Mouse (Mus musculus): Measurements from ENCODE around the gene Frmpd3. TPM values are rescaled to one million over a fixed set of nuclear protein-coding genes. Genes with fewer than 3 reads are reported as not detected.

The Frmpd3 gene
- total RNA-seq, 2 experiments from 2014 or later: 0.07 TPM; not detected in 1

DNA sequence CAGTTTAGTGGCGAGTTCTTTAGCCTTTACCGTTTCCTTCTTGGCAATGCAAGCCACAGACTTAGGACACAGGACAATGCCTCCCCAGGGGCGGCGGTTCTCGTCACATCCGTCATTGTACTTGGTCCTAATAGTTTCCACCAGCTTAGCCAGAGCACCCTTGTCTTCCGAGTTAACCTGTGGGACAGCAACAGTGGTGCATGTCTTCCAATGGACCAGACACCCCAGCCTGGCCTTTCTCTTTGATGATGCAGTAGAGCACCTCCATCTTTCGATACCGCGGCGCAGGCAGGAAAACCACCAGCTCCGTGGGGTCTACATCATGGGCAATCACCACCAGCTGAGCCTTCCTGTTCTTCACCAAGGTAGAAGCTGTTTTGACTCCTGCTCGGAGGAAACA, 103.5 kb downstream of the Frmpd3 start:
- no peak for DNase-seq
- intact Hi-C loops (cut with DNase I; ENCODE audit: low total_unique reads): no loop called here

DNA sequence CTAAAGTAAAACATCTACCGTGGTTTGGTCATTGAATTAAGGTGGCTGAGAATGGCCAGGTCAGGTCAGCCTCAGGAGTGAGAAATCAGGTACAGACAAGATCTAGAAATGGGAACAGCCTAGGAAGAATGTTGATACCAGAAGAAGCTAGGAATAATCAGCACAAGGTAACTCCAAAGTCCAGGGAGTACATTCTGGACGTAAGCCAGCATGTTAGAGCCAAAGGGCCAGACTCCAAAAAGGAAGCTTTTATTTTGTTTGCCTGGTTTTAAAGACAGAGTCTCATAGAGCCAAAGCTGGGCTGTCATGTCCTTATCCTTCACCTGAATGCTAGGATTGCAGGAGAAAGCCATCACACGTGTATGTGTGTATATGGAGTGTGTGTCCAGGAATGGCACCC, 108.0 kb downstream of the Frmpd3 start:
- intact Hi-C loops (cut with DNase I; ENCODE audit: low total_unique reads): no loop called here
- no peak for DNase-seq

DNA sequence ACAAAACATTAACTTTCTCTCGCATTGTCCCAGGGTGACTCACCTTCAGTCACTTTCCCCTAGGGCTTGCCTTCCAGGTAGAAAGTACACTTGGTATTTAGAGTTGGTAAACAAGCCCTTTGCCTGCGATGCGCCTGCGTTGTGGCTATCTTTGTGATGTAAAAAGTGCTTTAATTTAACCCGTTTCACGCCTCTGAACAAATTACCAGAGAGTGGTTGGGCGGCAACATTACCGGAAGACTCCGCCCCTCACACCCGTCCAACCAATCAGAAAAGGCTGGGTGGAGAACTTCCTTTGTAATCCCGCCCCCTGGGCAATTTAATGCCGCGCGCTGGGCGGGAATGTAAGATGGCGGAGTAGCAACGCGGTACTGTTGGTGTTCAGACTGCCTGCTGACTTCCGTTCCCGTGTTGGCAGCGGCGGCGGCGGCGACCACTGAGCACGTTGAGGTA, 114.2 kb downstream of the Frmpd3 start, which contains the start of gene Prps1:
Gene Prps1, plus strand, starts transcription at position 335 of the 453 bp plus-strand sequence.
- DNase-seq: peak; percentile 78
- intact Hi-C loops (cut with DNase I; ENCODE audit: low total_unique reads): no loop called here

DNA sequence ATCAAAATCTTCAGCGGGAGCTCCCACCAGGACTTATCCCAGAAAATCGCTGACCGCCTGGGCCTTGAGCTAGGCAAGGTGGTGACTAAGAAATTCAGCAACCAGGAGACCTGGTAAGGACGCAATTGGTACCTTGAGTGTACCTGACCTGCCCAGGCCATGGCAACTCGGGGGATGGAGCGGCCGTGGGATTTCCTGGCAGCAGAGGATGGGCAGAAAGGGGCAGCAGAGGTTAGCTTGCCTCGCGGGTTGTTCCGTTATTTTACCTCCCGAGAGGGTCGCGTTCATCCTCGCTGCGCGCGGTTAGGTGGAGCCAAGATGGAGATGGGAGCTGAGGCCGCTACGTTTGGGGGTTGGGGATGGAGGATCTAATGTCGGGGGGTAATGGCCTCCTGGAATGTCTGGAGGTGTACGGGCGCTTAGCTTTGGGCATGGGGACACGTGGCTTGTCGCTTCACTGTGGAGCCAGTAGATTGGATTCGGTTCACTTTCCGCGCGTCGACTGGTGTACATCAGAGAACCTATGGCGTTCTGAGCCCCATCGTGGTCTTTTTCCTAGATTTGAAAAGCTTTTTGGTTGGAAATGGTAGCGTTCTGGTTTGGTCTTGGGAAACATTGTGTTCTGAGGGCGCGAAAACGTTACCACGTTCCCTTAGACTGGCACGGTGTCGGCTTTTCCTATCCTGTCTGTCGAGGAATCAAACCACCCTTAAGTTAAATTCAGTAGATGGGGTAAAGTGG, 114.9 kb downstream of the Frmpd3 start:
- no peak for DNase-seq
- intact Hi-C loops (cut with DNase I; ENCODE audit: low total_unique reads): no loop called here

DNA sequence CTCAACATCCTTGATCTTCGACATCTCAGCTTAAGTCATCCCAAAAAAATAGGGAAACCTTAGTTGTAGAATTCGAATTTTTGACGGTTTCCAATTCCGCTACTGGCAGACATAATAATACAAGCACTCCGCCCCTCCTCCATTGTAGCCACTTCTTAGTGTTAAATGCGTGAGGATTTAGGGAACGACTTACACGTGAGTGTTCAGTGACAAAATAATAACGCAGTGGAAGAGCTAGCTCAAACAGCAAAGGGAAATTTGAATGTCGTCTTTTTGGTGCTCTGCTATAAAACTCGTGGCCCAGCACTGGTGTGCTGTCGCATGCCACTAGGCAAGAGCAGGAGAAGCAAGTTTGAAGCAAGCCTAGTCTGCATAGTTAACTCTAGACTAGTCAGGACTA, 115.4 kb downstream of the Frmpd3 start:
- DNase-seq: no peak
- intact Hi-C loops (cut with DNase I; ENCODE audit: low total_unique reads): no loop called here

DNA sequence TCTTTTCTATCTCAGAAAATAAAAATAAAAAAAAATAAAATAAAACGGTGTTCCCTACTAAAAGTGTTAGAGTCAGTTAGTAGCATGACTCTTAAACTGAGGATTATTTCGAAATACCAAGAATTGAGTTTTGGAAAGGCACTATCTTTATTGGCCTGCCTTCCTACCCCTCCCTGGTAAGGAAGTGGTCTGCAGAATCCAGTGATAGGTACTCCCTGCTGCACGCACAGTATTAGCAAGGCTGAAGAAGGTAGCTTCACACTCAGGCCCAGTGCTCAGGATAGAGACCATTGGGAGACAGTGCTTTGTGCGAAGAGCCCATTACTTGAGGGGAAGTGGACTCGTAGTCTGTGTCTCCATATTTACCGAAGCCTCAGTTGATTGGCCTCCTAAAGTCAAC, 136.2 kb downstream of the Frmpd3 start:
- intact Hi-C loops (cut with DNase I; ENCODE audit: low total_unique reads): no loop called here
- no peak for DNase-seq

DNA sequence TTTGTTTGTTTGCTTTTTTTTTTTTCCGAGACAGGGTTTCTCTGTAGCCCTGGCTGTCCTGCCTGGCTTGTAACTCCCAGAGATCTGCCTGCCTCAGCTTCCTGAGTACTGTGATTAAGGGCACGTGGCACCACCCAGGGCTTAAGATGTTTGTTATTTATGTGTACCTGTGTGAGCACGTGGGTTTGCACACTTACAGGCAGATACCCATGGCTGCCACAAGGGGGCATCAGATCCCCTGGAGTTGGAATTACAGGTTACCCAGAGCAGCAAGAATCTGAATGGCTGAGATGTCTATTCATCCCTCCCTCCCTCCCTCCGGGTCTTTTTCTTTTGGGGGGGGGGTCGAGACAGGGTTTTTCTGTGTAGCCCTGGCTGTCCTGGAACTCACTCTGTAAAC, 137.1 kb downstream of the Frmpd3 start:
- DNase-seq: peak; percentile 25
- intact Hi-C loops (cut with DNase I; ENCODE audit: low total_unique reads): no loop called here

Small RNA genes lying within 50 kb of the gene (microRNA-seq; reads per million reads assigned to microRNA genes)
- 6.5 to 8.3 reads per million in 2 experiments for gene Mir3475

Other genes starting within 250 kb of the Frmpd3 start
- 10 to 100 TPM; 18.9 to 22.5 TPM for gene Prps1, start 114.3 kb downstream of the Frmpd3 start, total RNA-seq (2021)

All from gastrocnemius, postnatal 14 days (tissue).